Mouse (Mus musculus): Measurements from ENCODE around the gene Vopp1. TPM values are rescaled to one million over a fixed set of nuclear protein-coding genes. Genes with fewer than 3 reads are reported as not detected.

Gene Vopp1
- total and polyA plus RNA-seq, 3 experiments, result 0.10 TPM; not detected in 2

DNA sequence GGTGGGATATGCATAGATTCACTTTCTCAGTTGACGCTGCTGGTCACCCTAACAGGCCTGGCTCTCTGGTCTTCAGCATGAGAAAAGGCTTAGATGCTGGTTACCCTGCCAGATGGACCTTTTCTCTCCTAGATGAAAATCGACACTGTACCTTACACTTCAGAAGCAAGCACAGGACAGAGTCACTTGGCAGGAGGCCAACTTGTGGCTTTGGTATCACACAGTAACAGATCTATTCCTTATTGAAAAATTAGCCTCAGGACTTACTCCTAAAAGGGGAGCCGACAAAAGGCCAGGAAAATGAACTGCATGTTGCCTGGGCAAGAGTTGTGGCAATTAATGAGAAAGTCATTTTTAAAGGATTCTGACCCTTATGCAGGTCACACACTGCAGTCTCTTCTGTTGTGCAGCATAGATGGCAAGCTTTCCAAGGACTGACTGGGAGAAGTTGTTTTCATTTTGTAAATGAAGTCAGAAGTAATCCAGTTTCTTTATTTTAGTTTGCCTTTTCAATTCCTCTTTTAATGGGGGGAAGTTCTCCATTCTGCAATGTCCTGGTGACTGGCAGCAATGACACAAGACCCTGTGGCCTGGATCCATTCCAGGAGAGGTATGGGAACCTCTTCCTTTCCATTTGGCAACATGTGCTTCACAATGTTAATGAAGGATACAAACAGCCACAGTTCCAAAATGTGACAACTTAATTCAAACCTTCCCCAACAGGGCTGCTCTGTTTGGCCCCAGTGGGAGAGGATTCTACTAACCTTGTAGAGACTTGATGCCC is 59.7 kb downstream of the Vopp1 start (continued):
- no peak for TF ChIP-seq POLR2AphosphoS2 (IDR thresholded peaks at IDR 0.05; ENCODE audit: low read depth, low read length)

DNA sequence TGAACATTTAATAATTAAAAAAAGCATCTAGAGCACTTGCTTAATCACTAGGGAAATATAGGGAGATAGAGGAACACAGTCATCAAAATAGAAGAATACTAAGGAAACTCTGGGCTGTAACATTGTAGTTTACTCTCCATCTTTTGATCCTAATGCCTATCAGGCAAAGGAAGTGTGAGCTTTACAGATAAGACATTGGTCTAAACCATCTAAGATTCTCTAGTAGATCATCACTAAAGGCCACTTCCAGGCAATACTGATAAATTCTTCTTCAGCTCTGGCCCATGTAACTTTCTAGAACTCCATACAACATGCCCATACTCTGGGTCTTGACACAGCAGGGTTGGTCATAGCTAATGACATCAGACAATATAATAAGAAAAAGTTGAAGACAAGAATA is 61.9 kb downstream of the Vopp1 start:
- Histone ChIP-seq H3K9ac (ENCODE audit: insufficient read depth, low read depth) (no peak overlapping the region), H3K27me3 (replicated peaks) (no peaks in the 10 kb centered on the region), H3K4me3 (replicated peaks in 1 of 3; ENCODE audit: low read depth in 2 of 3, low read length in 2 of 3, poor library complexity in 1 of 3) (no peak overlapping the region), H3K9me3 (replicated peaks; ENCODE audit: low read length) (no peaks in the 10 kb centered on the region), H3K79me2 (replicated peaks; ENCODE audit: control insufficient read depth, extremely low read depth, insufficient read depth, poor library complexity, severe bottlenecking) (no peaks in the 10 kb centered on the region), H3K4me2 (ENCODE audit: insufficient read depth, low read depth, poor library complexity, severe bottlenecking) (no peak overlapping the region), H3K27ac (ENCODE audit: insufficient read depth, low read depth) (no peak overlapping the region), H3K4me1 (ENCODE audit: control insufficient read depth in 1 of 2, insufficient read depth in 2 of 2) (peaks cover 0 to 6% of the 10 kb centered on the region in 2 experiments; a peak in 2 of 4 replicates), H3K36me3 (replicated peaks in 1 of 2; ENCODE audit: control insufficient read depth in 1 of 2, insufficient read depth in 1 of 2, low read length in 1 of 2) (no peaks in the 10 kb centered on the region)
- in situ Hi-C loops (cut with MboI; ENCODE audit: low pct_ligation_motif_present, low pct_unique_long_range_greater_than_20kb, low sequenced_read_pairs) (no loop called here), dilution Hi-C loops (cut with MboI; ENCODE audit: extremely low pct_ligation_motif_present, extremely low pct_unique_long_range_greater_than_20kb, low sequenced_read_pairs) (no loop called here)
- TF ChIP-seq ZNF384 (IDR thresholded peaks at IDR 0.05; ENCODE audit: low read depth, low read length), result no peak
- DNase-seq (ENCODE audit: extremely low read depth), result no peak

DNA sequence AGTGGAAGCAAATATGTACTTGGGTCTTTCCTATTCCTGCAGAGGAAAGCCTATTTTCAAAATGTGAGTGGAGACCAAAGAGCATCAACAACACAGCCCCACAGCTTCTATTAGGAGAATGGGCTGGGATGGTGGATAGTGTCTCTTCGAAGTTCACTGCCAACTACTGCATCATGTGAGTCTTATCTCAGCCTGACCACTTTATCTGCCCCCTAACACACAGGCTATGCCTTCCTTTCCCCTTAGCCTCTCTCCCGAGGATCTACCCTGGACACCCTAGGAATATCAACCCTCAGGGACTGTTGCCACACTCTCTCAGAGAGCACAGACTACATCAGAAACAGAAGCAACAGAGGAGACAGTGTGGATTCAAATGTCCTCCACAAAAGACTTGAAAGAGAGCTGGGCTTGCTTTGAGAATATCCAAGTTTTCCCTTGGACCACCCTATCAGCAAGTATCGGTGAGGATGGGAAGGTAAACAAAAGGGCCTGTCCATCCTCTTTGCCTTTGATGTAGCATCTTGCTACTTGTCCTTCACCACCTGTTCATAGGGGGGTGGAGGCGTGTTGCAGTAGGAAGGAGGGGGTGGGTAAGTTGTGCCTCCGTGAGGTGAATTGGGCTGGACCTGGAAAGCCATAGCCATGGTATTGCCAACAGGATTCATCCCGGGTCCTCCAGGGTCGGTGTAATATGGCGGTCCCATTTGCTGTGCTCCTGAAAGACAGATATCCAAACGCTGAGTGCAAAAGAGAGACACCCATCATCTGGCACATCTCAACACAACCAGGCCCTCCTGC is 70.8 kb downstream of the Vopp1 start:
- H3K36me3 ChIP-seq (replicated peaks in 1 of 2; ENCODE audit: control insufficient read depth in 1 of 2, insufficient read depth in 1 of 2, low read length in 1 of 2), result no peaks in the 10 kb centered on the region
- H3K4me3 ChIP-seq (replicated peaks in 1 of 3; ENCODE audit: low read depth in 2 of 3, low read length in 2 of 3, poor library complexity in 1 of 3), result no peak overlapping the region
- H3K4me1 ChIP-seq (ENCODE audit: control insufficient read depth in 1 of 2, insufficient read depth in 2 of 2), result peaks cover 0 to 3% of the 10 kb centered on the region in 2 experiments; a peak in 1 of 4 replicates
- no peaks in the 10 kb centered on the region for H3K9me3 ChIP-seq (replicated peaks; ENCODE audit: low read length)
- H3K27me3 ChIP-seq (replicated peaks), result no peaks in the 10 kb centered on the region
- no peak overlapping the region for H3K9ac ChIP-seq (ENCODE audit: insufficient read depth, low read depth)
- H3K4me2 ChIP-seq (ENCODE audit: insufficient read depth, low read depth, poor library complexity, severe bottlenecking), result no peak overlapping the region
- no peaks in the 10 kb centered on the region for H3K79me2 ChIP-seq (replicated peaks; ENCODE audit: control insufficient read depth, extremely low read depth, insufficient read depth, poor library complexity, severe bottlenecking)
- in situ Hi-C loops (cut with MboI; ENCODE audit: low pct_ligation_motif_present, low pct_unique_long_range_greater_than_20kb, low sequenced_read_pairs) (no loop called here), dilution Hi-C loops (cut with MboI; ENCODE audit: extremely low pct_ligation_motif_present, extremely low pct_unique_long_range_greater_than_20kb, low sequenced_read_pairs) (no loop called here)
- DNase-seq (ENCODE audit: extremely low read depth), result no peak
- H3K27ac ChIP-seq (ENCODE audit: insufficient read depth, low read depth), result no peak overlapping the region
- TF ChIP-seq ZKSCAN1 (IDR thresholded peaks at IDR 0.05; ENCODE audit: borderline replicate concordance, low read depth, low read length) (no peak), JUND (conservative IDR thresholded peaks at IDR 0.05; ENCODE audit: low read depth, low read length) (no peak), POLR2A (IDR thresholded peaks at IDR 0.05; ENCODE audit: low read depth, low read length) (no peak)

DNA sequence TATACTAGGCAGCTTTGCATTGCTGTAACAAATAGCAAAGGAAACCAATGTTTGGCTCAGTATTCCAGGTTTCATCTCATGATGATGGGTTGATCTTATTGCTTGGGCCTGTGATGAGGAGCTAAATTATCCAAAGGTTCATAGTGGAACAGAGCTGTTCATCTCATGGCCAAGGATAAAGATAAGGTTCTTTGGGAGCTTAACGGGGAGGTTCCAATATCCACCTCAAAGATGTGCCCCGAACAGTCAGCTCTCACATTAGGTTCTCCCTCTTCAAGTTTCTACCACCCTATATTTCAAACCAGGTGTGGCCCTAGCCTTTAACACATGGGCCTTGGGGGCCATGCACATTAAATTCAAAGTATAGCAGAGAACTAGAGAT is 79.2 kb downstream of the Vopp1 start:
- H3K4me2 ChIP-seq (ENCODE audit: insufficient read depth, low read depth, poor library complexity, severe bottlenecking), result no peak overlapping the region
- H3K27me3 ChIP-seq (replicated peaks), result no peaks in the 10 kb centered on the region
- no peak for DNase-seq (ENCODE audit: extremely low read depth)
- no peak overlapping the region for H3K27ac ChIP-seq (ENCODE audit: insufficient read depth, low read depth)
- dilution Hi-C loops (cut with MboI; ENCODE audit: extremely low pct_ligation_motif_present, extremely low pct_unique_long_range_greater_than_20kb, low sequenced_read_pairs) (no loop called here), in situ Hi-C loops (cut with MboI; ENCODE audit: low pct_ligation_motif_present, low pct_unique_long_range_greater_than_20kb, low sequenced_read_pairs) (no loop called here)
- no peaks in the 10 kb centered on the region for H3K79me2 ChIP-seq (replicated peaks; ENCODE audit: control insufficient read depth, extremely low read depth, insufficient read depth, poor library complexity, severe bottlenecking)
- H3K36me3 ChIP-seq (replicated peaks in 1 of 2; ENCODE audit: control insufficient read depth in 1 of 2, insufficient read depth in 1 of 2, low read length in 1 of 2), result no peaks in the 10 kb centered on the region
- TF ChIP-seq PAX5 (IDR thresholded peaks at IDR 0.05; ENCODE audit: low read length), result no peak
- no peak for TF ChIP-seq MYC (IDR thresholded peaks at IDR 0.05; ENCODE audit: low read depth, low read length)
- no peak for TF ChIP-seq SIN3A (IDR thresholded peaks at IDR 0.05; ENCODE audit: low read length)
- TF ChIP-seq GABPA (IDR thresholded peaks at IDR 0.05; ENCODE audit: insufficient replicate concordance, low read depth, low read length), result no peak
- TF ChIP-seq HCFC1 (IDR thresholded peaks at IDR 0.05; ENCODE audit: low read depth, low read length), result no peak
- TF ChIP-seq TBP (conservative IDR thresholded peaks at IDR 0.05; ENCODE audit: low read depth, low read length), result no peak
- no peak for TF ChIP-seq BHLHE40 (IDR thresholded peaks at IDR 0.05; ENCODE audit: low read depth, low read length)
- H3K4me1 ChIP-seq (ENCODE audit: control insufficient read depth in 1 of 2, insufficient read depth in 2 of 2), result peaks cover 0 to 3% of the 10 kb centered on the region in 2 experiments; a peak in 2 of 4 replicates
- no peak overlapping the region for H3K4me3 ChIP-seq (replicated peaks in 1 of 3; ENCODE audit: low read depth in 2 of 3, low read length in 2 of 3, poor library complexity in 1 of 3)
- H3K9ac ChIP-seq (ENCODE audit: insufficient read depth, low read depth), result no peak overlapping the region
- H3K9me3 ChIP-seq (replicated peaks; ENCODE audit: low read length), result no peaks in the 10 kb centered on the region

Data from CH12.LX (cell line).